Mouse (Mus musculus): Measurements from ENCODE around the gene Sectm1a. TPM values are rescaled to one million over a fixed set of nuclear protein-coding genes. Genes with fewer than 3 reads are reported as not detected.

Gene Sectm1a
- not detected for polyA plus RNA-seq (2015; fragmentation: Illumina TruSeq; extraction: RNeasy Lipid Tissue Mini Kit (QIAGEN cat#74804); ENCODE audit: insufficient read depth, low read depth, low replicate concordance)

DNA sequence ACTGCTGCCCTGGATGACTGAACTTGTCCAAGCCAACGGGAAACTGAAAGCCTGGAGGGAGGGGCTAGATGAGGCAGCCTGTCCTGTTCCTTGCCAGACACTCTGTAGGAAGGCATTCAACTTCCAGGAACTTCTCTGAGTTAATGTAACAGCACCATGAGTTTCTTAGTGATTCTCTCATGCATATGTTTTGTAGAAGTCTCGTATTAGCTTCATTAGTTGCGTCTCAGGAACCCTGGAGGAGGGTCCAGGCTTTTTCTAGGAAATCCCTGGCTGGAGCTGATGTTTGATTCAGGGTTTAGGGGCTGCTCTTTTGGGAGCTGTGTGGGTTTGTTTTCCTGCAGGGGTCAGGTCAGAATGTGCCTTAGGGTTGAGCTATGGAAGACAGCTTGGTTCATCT, at the start of gene Sectm1a:
Sectm1a (minus strand) TSS at position 101 of the 400 bp plus-strand sequence.

DNA sequence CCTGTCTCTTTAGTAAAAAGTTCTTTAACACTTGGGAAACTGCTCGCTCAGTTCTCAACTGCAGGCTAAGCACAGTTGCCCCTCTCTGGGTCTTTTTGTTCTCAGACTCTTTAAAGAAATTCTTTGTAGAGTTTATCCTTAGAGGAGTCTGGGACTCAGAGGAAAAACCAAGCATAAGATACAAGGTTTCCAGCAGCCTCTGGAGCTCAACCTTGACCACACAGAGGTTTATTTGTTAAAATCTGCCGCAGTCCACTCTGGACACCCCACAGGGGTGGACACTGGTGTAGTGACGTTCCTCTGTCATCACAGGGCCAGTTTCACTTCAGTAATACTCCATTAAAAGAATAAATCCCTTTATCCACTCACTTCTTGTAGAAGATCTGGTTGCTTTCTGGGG, 37.6 kb upstream of the Sectm1a start, which contains the start of gene Tex19.2:
Tex19.2 (minus strand) TSS at position 101 of the 400 bp plus-strand sequence.

DNA sequence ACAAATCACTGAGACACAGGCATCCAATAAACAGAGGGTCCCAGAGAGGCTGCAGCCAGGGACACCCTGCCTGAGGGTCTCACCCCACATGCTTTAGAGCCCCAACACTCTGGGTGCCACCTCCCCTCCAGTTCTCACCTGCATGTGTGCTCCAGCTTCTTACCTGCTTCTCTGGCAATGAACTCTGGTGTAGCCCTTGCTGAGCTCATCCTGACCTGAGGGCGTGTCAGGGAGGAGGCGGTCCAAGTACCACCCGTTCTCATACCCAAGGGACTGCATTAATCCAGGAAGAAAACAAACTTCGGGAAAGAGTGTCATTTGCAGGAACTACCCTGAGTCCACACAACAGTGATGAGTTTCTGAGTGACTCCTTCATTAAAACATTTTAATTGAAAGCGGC, 17.6 kb downstream of the Sectm1a start, which contains the start of gene Sectm1b:
Sectm1b (minus strand) TSS at position 191 of the 400 bp plus-strand sequence.

DNA sequence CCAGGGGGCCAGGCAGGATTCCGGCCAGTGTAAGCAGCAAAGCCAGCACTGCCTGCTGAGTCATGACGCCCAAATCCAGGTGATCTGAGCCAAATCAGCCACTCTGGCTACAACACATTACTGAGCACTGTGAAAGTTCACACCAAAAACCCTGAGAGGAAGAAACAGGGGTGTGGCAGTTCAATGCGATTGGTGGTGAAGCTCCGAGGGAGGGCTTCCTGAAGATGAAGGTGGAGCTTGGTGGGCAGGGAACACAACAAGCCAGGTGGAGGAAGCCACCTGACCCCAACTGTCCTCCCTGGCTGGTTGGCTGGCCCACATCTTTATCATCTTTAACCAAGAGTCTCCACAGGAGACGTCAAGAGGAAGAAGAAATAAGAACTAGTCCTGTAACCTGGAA, 41.7 kb downstream of the Sectm1a start, which contains the start of gene Cd7:
Cd7 (minus strand) TSS at position 117 of the 400 bp plus-strand sequence.

Other genes with a start within 250 kb of the Sectm1a start
- 4.3 TPM for gene Ccdc57, start 148.3 kb downstream of the Sectm1a start, polyA plus RNA-seq (2015; fragmentation: Illumina TruSeq; extraction: RNeasy Lipid Tissue Mini Kit (QIAGEN cat#74804); ENCODE audit: insufficient read depth, low read depth, low replicate concordance)
- gene Slc16a3, start 132.7 kb downstream of the Sectm1a start, polyA plus RNA-seq (2015; fragmentation: Illumina TruSeq; extraction: RNeasy Lipid Tissue Mini Kit (QIAGEN cat#74804); ENCODE audit: insufficient read depth, low read depth, low replicate concordance) = not detected
- gene Csnk1d, start 89.9 kb downstream of the Sectm1a start, polyA plus RNA-seq (2015; fragmentation: Illumina TruSeq; extraction: RNeasy Lipid Tissue Mini Kit (QIAGEN cat#74804); ENCODE audit: insufficient read depth, low read depth, low replicate concordance) = 15.0 TPM
- gene Cd7, start 41.8 kb downstream of the Sectm1a start, polyA plus RNA-seq (2015; fragmentation: Illumina TruSeq; extraction: RNeasy Lipid Tissue Mini Kit (QIAGEN cat#74804); ENCODE audit: insufficient read depth, low read depth, low replicate concordance) = not detected
- not detected for gene Sectm1b, start 17.7 kb downstream of the Sectm1a start, polyA plus RNA-seq (2015; fragmentation: Illumina TruSeq; extraction: RNeasy Lipid Tissue Mini Kit (QIAGEN cat#74804); ENCODE audit: insufficient read depth, low read depth, low replicate concordance)
- gene Tex19.2, start 37.5 kb upstream of the Sectm1a start, polyA plus RNA-seq (2015; fragmentation: Illumina TruSeq; extraction: RNeasy Lipid Tissue Mini Kit (QIAGEN cat#74804); ENCODE audit: insufficient read depth, low read depth, low replicate concordance) = not detected
- not detected for gene Tex19.1, start 64.9 kb upstream of the Sectm1a start, polyA plus RNA-seq (2015; fragmentation: Illumina TruSeq; extraction: RNeasy Lipid Tissue Mini Kit (QIAGEN cat#74804); ENCODE audit: insufficient read depth, low read depth, low replicate concordance)
- not detected for gene Uts2r, start 79.1 kb upstream of the Sectm1a start, polyA plus RNA-seq (2015; fragmentation: Illumina TruSeq; extraction: RNeasy Lipid Tissue Mini Kit (QIAGEN cat#74804); ENCODE audit: insufficient read depth, low read depth, low replicate concordance)
- 6.0 TPM for gene Hexdc, start 123.2 kb upstream of the Sectm1a start, polyA plus RNA-seq (2015; fragmentation: Illumina TruSeq; extraction: RNeasy Lipid Tissue Mini Kit (QIAGEN cat#74804); ENCODE audit: insufficient read depth, low read depth, low replicate concordance)
- gene Ogfod3, start 123.5 kb upstream of the Sectm1a start, polyA plus RNA-seq (2015; fragmentation: Illumina TruSeq; extraction: RNeasy Lipid Tissue Mini Kit (QIAGEN cat#74804); ENCODE audit: insufficient read depth, low read depth, low replicate concordance) = 3.0 TPM
- gene Cybc1, start 148.1 kb upstream of the Sectm1a start, polyA plus RNA-seq (2015; fragmentation: Illumina TruSeq; extraction: RNeasy Lipid Tissue Mini Kit (QIAGEN cat#74804); ENCODE audit: insufficient read depth, low read depth, low replicate concordance) = 7.9 TPM
- gene Narf, start 156.0 kb upstream of the Sectm1a start, polyA plus RNA-seq (2015; fragmentation: Illumina TruSeq; extraction: RNeasy Lipid Tissue Mini Kit (QIAGEN cat#74804); ENCODE audit: insufficient read depth, low read depth, low replicate concordance) = 3.6 TPM
- gene Foxk2, start 178.8 kb upstream of the Sectm1a start, polyA plus RNA-seq (2015; fragmentation: Illumina TruSeq; extraction: RNeasy Lipid Tissue Mini Kit (QIAGEN cat#74804); ENCODE audit: insufficient read depth, low read depth, low replicate concordance) = 3.7 TPM

All from pancreas, adult 10 weeks (tissue).